Mouse (Mus musculus): ENCODE data around the gene Dhrs3. TPM values are rescaled to one million over a fixed set of nuclear protein-coding genes. Genes with fewer than 3 reads are reported as not detected.

Gene Dhrs3
- 68.9 and 103 TPM in 2 replicates for polyA plus RNA-seq (2021; fragmentation: Nextera tagmentation)
- long read RNA-seq, experiment 1, transcript Dhrs3-206 (6 exons, 2,337 nt) = major isoform, 61 of 71 reads
- long read RNA-seq, experiment 1, partial matches to known transcripts = 3 of 71 reads
- long read RNA-seq, experiment 1, other reads (novel, unspliced or antisense) = 7 of 71 reads
- long read RNA-seq, experiment 2, transcript Dhrs3-206 (6 exons, 2,337 nt) = major isoform, 58 of 66 reads
- long read RNA-seq, experiment 2, partial matches to known transcripts = 0 of 66 reads
- long read RNA-seq, experiment 2, other reads (novel, unspliced or antisense) = 4 of 66 reads

DNA sequence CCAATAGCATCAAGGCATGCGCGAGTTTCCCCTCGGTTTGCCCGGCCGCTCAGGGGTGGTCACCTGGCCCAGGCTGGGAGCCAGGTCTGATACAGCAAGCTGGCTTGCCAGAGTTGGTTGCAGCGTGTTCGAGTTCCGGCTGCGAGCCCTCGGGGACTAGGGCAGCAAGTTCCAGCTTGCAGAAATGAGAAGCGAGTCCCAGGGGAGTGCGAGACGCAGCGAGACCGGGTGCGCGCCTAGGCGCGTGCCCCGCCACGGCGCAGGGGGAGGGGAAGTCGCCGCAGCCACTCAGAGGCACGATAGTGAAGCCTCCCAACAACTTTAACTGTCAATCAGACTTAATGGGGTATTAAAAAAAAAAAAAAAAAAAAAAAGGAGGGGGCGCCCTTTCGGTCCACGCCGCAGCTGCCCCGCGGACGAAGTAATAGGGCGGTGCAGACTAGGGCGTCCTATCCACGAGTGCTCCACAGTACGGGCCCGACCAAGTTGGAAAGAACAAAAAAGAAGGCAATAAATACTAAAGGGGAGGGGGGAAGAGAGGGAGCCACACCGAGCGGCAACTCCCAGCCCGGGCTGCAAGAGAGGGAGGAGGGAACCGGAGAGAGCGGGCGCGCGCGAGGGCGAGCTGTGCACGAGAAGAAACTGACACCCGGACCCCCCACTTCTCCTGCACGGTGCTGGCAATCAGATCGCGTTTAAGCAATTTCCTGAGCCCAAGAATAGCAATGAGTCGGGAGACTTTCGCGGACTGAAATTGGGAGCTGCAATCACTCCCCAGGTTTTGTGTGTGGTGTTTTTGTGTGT is at the start of gene Dhrs3:
Gene Dhrs3, plus strand, starts transcription at position 695 of the 804 bp plus-strand sequence.

Other genes with a start within 250 kb of the Dhrs3 start
- gene Gm436, start 206.5 kb upstream of the Dhrs3 start, polyA plus RNA-seq (2021; fragmentation: Nextera tagmentation) = not detected in 2 replicates
- gene Gm13178, start 171.4 kb upstream of the Dhrs3 start, polyA plus RNA-seq (2021; fragmentation: Nextera tagmentation) = not detected in 2 replicates
- not detected in 2 replicates for gene Gm438, start 106.2 kb upstream of the Dhrs3 start, polyA plus RNA-seq (2021; fragmentation: Nextera tagmentation)

All from layer of hippocampus, adult 6 months (tissue).